ENCODE assay signal across 9 mouse cellular contexts in genomic region chr13:37482589-37482988, GRCm38 (mm10).
DNase-seq lines count a peak whose midpoint lies in the region; ATAC-seq and TF ChIP-seq lines count a peak whose summit lies in the region.
"Had no signal": no experiment of that assay in that cellular context is flagged by ENCODE, and none has a peak within 500 bp of the region (broad histone marks: within the 10 kb centered on the region; RNA-seq: fewer than 3 reads in every experiment).

No protein-coding gene starts in this region.

- no peak overlapping the region for H3K4me2 ChIP-seq in forebrain, embryonic 13.5 days

- peak; percentile 28 for DNase-seq in ES-CJ7 (ENCODE audit: low read depth, low spot score)
- peak; percentile 64 to 80 for DNase-seq in adrenal gland, postnatal 36 days
- DNase-seq in heart, postnatal 36 days, result peak; percentile 70 to 77
- DNase-seq in layer of hippocampus, adult 8-10 months (ENCODE audit: low spot score in 2 of 2), result peak; percentile 46 to 52
- peak; percentile 89 for DNase-seq in lung, postnatal 36 days

- no peak overlapping the region for H3K9ac ChIP-seq in forebrain, embryonic 13.5 days

- 7% methylated on average over 10 of the region's 10 CpGs for WGBS in forebrain, embryonic 13.5 days
- WGBS in small intestine, adult 2 months, result 8% methylated on average over 10 of the region's 10 CpGs

- intact Hi-C loops in heart, postnatal 36 days (cut with DNase I), result loop anchor here (1.0 to 5.0 kb wide), 5 partner anchors 29 to 280 kb away; no protein-coding TSS in a partner anchor

- peak; percentile 69 for ATAC-seq in forebrain, embryonic 13.5 days
- no peak for ATAC-seq in monocyte, adult 5-6 weeks (replicated peaks; ENCODE audit: insufficient number of reproducible peaks, low FRiP score, low TSS enrichment, poor library complexity, severe bottlenecking)

- H3K27ac ChIP-seq in forebrain, embryonic 13.5 days, result no peak overlapping the region
- H3K27ac ChIP-seq in small intestine, adult 2 months (ENCODE audit: insufficient read depth, low read depth, low read length), result peak overlapping the region; percentile 73

- H3K4me3 ChIP-seq in forebrain, embryonic 13.5 days, result no peak overlapping the region
- no peak overlapping the region for H3K4me3 ChIP-seq in small intestine, adult 2 months (ENCODE audit: low read depth, low read length)
- H3K4me3 ChIP-seq: erythroblast, embryonic 14.5 days had no signal

- peaks cover 17% of the 10 kb centered on the region for H3K4me1 ChIP-seq in forebrain, embryonic 13.5 days
- H3K4me1 ChIP-seq in small intestine, adult 2 months (ENCODE audit: control insufficient read depth, insufficient read depth, insufficient read length, low read length), result peaks cover 12% of the 10 kb centered on the region

- TF ChIP-seq POLR2A in small intestine, adult 2 months (IDR thresholded peaks at IDR 0.05; ENCODE audit: low read depth, low read length), result no peak

- H3K9me3 ChIP-seq in forebrain, embryonic 13.5 days (replicated peaks), result no peaks in the 10 kb centered on the region

- 0 out of 2 replicates have a peak, but pooled peaks cover 4% of the 10 kb centered on the region for H3K27me3 ChIP-seq in forebrain, embryonic 13.5 days
- no peaks in the 10 kb centered on the region for H3K27me3 ChIP-seq in small intestine, adult 2 months (ENCODE audit: control insufficient read depth, insufficient read depth, low read length)

- H3K36me3 ChIP-seq in forebrain, embryonic 13.5 days (ENCODE audit: poor library complexity, severe bottlenecking), result no peaks in the 10 kb centered on the region
- no peaks in the 10 kb centered on the region for H3K36me3 ChIP-seq in small intestine, adult 2 months (ENCODE audit: control insufficient read depth, insufficient read depth, low read length)

- TF ChIP-seq CTCF in small intestine, adult 2 months (IDR thresholded peaks at IDR 0.05; ENCODE audit: extremely low read depth, insufficient read length, insufficient replicate concordance, low read depth, low read length), result peak; percentile 43; the same call in 1 of the 2 replicates

Comparison
In these comparisons a context has a peak if more than half of its experiments do, and no peak if none do; other contexts are left out.
1. DNase-seq: peak in every context shown above with its lines; median percentile 89 in lung, postnatal 36 days; 74 in heart, postnatal 36 days; 72 in adrenal gland, postnatal 36 days; 49 in layer of hippocampus, adult 8-10 months; 28 in ES-CJ7.